Mouse (Mus musculus): ENCODE results near the gene Ugt1a5. TPM values are rescaled to one million over a fixed set of nuclear protein-coding genes. Genes with fewer than 3 reads are reported as not detected.
A peak's percentile ranks its signal among the peaks of the same experiment; 100 is the strongest.
"Not testable (repeated sequence)": the region's sequence is repeated elsewhere in the genome, so short reads cannot be mapped to it uniquely, and the experiment has no call there.

Gene Ugt1a5
- not detected for total RNA-seq (2021)

GRCm38 (mm10) chr1:88165711-88166110 is at the start of gene Ugt1a5:
Ugt1a5 (plus strand) TSS chr1:88166012.
- intact Hi-C loops (cut with DNase I) = no loop called here
- DNase-seq (ENCODE audit: extremely low spot score in 1 of 2, low spot score in 2 of 2) = no peak

GRCm38 (mm10) chr1:88120550-88120949 is 45.3 kb upstream of the Ugt1a5 start:
- DNase-seq (ENCODE audit: extremely low spot score in 1 of 2, low spot score in 2 of 2); intact Hi-C loops (cut with DNase I): not testable (repeated sequence)

DNA sequence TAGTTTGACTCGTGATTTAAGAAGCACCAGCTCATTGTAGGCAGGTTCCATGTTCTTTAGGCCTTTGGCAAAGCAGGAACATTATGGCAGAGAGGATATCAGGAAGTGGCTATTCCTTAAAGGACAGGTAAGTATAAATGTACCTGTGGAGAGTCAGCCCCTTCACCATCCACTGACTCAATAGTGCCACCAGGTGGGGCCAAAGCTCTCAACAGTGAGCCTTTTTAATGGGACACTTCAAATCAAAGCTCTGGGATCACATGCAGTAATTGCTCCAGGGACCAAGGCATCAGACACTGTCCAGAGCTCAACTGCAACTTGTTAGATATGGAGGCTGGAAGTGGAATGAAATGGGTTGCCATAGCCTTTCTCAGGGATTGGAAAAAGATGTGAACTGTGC is 44.3 kb upstream of the Ugt1a5 start:
- DNase-seq (ENCODE audit: extremely low spot score in 1 of 2, low spot score in 2 of 2); intact Hi-C loops (cut with DNase I): not testable (repeated sequence)

DNA sequence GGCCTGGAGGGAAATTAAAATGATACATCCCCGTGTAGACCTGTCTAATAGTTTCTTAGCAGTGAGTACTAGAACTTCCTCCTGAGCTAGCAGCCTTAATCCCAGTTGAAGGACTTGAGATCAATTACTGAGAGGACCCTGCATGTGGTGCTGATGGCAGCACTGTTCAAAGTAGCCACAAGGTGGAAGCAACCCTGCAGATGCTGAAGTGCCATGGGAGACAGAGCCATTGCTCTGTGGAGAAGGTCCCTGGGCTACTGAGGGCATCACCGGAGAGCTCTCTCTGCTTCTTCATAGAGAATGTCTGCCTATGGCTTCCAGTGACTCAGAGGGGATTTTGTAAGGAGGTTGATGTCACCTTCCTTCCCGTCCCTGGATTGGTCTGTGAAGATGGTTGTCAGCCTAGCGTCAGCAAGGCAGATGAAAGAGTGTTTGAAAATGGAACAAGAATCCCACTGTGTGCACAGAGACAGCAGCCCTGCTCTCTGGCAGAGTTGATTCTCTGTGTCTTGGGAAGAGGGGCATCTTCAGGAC is 39.9 kb upstream of the Ugt1a5 start:
- intact Hi-C loops (cut with DNase I); DNase-seq (ENCODE audit: extremely low spot score in 1 of 2, low spot score in 2 of 2): not testable (repeated sequence)

DNA sequence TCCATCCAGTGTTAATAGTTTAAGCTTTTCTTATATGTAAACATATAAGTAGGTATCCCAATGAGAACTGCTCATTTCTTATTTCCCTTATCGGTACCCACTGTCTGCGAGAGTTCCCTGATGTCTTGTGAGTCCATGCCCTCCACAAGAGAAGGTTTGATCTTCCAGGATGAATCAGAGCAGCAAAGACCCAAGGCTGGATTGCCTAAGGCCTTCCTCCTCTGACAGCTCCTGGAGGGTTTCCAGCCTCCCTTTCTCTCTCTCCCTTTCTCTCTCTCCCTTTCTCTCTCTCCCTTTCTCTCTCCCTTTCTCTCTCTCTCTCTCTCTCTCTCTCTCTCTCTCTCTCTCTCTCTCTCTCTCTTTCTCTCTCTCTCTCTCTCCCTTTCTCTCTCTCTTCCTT is 36.7 kb upstream of the Ugt1a5 start:
- intact Hi-C loops (cut with DNase I); DNase-seq (ENCODE audit: extremely low spot score in 1 of 2, low spot score in 2 of 2): not testable (repeated sequence)

GRCm38 (mm10) chr1:88130223-88130622 is 35.6 kb upstream of the Ugt1a5 start:
- DNase-seq (ENCODE audit: extremely low spot score in 1 of 2, low spot score in 2 of 2); intact Hi-C loops (cut with DNase I): not testable (repeated sequence)

- no peak for DNase-seq (ENCODE audit: extremely low spot score in 1 of 2, low spot score in 2 of 2)
- intact Hi-C loops (cut with DNase I) = no loop called here
These were observed 31.8 kb upstream of the Ugt1a5 start for GRCm38 (mm10) chr1:88133908-88134456.

DNA sequence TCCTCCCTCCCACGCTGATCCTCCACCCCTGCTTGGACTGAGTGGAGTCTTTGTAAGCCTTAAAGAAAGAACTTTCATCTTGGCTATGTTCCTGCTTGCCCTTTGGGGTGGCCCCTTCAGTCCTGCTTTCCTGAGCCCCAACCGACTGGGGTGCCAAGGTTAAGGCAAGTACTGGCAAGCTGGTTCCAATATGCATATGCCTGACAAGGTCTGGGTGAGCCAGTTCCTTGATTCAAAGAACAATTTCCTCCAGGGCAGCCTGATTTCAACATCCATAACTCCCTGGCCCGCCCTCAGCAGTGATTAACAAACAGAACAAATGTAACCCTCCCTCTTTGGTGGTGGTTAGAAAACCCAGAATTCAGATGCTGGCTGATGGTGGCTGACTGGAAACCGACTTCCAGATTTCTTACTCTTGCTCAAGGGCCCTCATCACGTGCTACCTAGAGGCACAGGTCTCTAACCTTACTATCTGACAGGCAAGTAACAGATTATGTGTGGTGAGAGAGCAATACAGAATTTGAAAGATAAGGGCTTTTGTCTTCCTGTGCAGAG is 31.3 kb upstream of the Ugt1a5 start, which contains the start of gene Ugt1a6a:
Gene Ugt1a6a, plus strand, starts transcription at position 353 of the 555 bp plus-strand sequence.
- intact Hi-C loops (cut with DNase I); DNase-seq (ENCODE audit: extremely low spot score in 1 of 2, low spot score in 2 of 2): not testable (repeated sequence)

DNA sequence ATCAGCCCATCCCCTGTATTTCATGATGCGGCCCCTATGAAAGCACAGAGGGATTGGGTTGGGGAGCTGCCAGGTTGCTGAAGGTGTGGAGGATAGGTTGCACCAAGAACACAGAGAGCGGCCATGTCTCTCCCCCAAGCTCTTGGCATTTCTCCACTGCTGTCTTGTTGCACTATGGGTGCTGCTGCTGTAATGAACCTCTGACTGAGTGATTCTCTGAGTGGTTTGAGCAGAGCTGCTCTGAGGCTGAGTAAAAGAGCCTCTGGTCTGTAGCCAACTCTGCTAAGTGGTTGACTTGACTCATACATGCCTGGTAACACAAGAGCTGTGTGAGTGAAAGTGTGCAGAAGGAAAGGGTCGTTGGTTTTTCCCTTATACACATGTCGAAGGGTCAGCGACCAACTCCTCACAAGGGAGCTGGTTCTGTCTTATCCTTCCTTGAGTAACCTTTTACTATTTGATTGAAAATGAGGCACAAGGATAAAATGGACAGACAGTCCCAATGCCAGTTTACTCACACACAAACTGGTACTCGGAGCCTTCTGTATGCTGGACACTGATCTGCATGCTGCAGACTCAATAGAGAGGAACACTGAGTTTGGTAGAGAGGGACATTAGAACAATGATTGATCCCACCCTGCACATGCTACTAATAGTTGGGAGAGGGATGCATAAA is 30.4 kb upstream of the Ugt1a5 start:
- intact Hi-C loops (cut with DNase I); DNase-seq (ENCODE audit: extremely low spot score in 1 of 2, low spot score in 2 of 2): not testable (repeated sequence)

DNA sequence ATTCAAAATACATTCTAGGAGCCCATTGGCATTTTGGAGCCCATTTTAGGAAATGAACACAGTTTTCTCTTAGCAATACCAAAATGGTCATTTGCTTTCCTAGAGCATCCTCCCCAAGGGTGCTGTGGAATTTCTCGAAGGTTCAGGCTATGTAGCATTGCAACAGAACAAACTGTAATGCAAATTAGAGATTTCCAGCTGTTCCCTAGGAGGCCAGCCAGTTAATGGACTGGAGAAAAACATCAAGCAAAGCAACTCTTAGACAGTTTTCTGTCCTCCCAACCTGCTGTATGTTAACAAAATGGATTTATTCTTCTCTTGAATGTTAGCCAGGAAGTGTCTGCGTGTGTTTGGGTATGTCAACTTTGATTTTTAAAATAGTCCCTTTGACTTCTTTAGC is 29.2 kb upstream of the Ugt1a5 start:
- intact Hi-C loops (cut with DNase I) = no loop called here
- DNase-seq (ENCODE audit: extremely low spot score in 1 of 2, low spot score in 2 of 2) = no peak

DNA sequence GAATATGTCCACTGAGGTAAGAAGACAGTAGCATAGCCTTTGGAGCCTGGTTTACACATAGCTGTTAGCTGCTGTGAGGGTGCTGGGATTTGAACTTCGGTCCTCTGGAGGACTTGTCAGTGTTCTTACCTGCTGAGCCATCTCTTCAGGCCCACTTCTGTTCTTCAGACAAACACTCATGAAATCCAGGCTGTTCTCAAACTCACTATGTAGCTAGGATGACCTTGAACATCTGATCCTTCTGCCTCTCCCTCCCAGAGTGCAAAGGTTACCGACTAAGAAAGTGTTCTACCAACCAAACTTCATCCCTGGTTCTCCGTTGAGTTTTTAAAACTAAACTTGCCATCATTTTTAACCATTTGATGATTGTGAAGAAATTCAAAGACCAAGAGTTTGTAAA is 28.5 kb upstream of the Ugt1a5 start:
- DNase-seq (ENCODE audit: extremely low spot score in 1 of 2, low spot score in 2 of 2) = no peak
- intact Hi-C loops (cut with DNase I) = no loop called here

- intact Hi-C loops (cut with DNase I) = no loop called here
- DNase-seq (ENCODE audit: extremely low spot score in 1 of 2, low spot score in 2 of 2) = no peak
These were observed 27.7 kb upstream of the Ugt1a5 start for GRCm38 (mm10) chr1:88138145-88138544.

- DNase-seq (ENCODE audit: extremely low spot score in 1 of 2, low spot score in 2 of 2); intact Hi-C loops (cut with DNase I): not testable (repeated sequence)
These were observed 25.3 kb upstream of the Ugt1a5 start for GRCm38 (mm10) chr1:88140492-88140891.

DNA sequence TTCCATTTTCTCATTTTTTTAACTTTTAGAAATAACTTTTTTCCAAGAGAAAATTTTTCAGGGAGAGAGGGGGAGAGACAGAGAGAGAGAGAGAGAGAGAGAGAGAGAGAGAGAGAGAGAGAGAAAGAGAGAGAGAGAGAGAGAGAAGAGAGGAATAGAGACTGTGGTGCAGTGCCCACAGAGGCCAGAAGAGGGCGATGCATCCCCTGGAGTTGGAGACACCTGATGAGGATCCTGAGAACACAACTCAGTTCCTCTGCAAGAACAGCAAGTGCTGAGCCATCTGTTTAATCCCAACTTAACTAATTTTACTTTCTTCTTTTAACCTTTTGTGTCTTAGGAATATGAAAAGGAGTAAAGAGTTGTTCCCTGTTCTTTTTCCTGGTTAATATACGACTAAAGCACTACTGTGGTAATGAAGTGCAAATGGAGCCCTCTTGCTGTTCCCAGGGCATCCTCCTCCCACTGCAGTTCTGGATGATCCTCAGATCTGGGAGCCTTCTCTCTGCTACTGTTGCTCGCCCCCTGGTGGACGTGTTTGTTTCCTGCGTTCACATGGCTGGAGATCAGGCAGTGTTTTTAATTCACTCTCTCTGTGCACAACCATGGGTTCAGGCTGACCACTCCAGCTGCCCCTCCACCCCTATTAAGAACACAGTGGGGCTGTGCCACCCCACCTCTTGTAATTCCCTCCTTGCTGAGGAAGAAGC is 21.7 kb upstream of the Ugt1a5 start:
- peak in 1 of 2 experiments; percentile 49 for DNase-seq (ENCODE audit: extremely low spot score in 1 of 2, low spot score in 2 of 2)
- intact Hi-C loops (cut with DNase I) = not testable (repeated sequence)

GRCm38 (mm10) chr1:88145278-88145677 is 20.5 kb upstream of the Ugt1a5 start:
- intact Hi-C loops (cut with DNase I); DNase-seq (ENCODE audit: extremely low spot score in 1 of 2, low spot score in 2 of 2): not testable (repeated sequence)

GRCm38 (mm10) chr1:88150133-88150532 is 15.7 kb upstream of the Ugt1a5 start:
- intact Hi-C loops (cut with DNase I) = loop anchor here (10.0 kb wide), 1 partner anchor 135 kb away; no protein-coding TSS in a partner anchor

DNA sequence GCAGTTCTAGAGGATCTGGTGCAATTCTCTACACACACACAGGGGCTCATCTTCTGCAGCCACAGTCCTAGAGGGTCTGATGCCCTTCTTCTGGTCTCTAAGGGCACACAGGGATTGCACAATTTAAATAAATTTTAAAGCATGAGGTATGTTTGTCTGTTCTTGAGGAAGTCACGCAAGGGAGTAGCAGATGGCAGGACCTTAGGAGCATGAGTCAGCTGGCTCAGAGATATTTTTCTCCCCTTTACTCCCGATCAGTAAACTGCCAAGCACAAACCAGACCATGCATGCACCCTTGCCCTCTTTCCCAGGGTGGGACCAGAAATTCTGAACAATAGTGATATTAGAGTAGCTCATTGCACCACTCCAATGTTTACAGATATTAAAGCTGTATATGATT is 7.4 kb upstream of the Ugt1a5 start:
- intact Hi-C loops (cut with DNase I) = loop anchor here (10.0 kb wide), 1 partner anchor 126 kb away; no protein-coding TSS in a partner anchor
- no peak for DNase-seq (ENCODE audit: extremely low spot score in 1 of 2, low spot score in 2 of 2)

More at GRCm38 (mm10) chr1:88150133-88150532, 15.7 kb upstream of the Ugt1a5 start:
- DNase-seq (ENCODE audit: extremely low spot score in 1 of 2, low spot score in 2 of 2) = not testable (repeated sequence)

DNA sequence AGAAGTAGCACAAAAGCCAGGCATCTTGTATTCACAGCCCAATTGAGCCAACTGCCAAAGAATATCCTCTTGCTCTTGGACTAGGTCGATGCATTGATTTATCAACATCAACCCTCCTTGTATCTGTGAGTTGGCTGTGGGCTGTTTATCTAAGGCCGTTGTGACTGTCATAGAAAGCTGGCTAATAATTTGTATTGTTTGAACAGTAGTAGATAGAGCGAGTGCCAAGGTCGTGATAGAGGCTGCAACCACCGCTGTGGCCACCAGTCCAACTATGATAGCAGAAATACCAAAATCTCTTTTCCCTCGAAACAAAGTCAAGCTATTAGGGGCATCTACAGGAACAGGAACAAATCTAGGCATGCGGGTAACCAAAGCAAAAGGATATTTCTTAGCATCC is 6.4 kb downstream of the Ugt1a5 start:
- DNase-seq (ENCODE audit: extremely low spot score in 1 of 2, low spot score in 2 of 2); intact Hi-C loops (cut with DNase I): not testable (repeated sequence)

DNA sequence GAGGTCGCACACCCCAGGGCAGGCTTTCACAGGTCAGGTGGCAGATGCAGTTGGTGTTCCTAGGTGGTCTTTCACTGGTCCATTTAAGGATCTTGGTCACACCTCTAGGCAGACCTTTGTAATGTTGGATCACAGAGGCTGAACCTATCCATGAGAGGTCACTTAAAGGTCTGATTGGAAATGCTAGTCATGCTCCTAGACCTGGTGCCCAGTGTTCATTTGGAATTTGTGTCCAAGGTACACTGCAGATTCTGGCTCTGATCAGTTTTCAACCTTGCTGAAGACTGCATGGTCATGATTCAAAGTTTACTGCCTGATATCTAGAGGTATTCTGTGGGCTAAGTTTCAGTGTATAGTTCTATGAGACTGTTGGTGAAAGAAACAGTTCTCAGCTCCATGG is 13.8 kb downstream of the Ugt1a5 start:
- no peak for DNase-seq (ENCODE audit: extremely low spot score in 1 of 2, low spot score in 2 of 2)
- intact Hi-C loops (cut with DNase I) = no loop called here

Data from left cerebral cortex, postnatal 10 days (tissue).